In genomic region chr10:127338930-127339682, GRCm38 (mm10) we compare ENCODE assay signal across 7 mouse cellular contexts. TPM values are rescaled to one million over a fixed set of nuclear protein-coding genes. Genes with fewer than 3 reads are reported as not detected.
DNase-seq lines count a peak whose midpoint lies in the region; ATAC-seq and TF ChIP-seq lines count a peak whose summit lies in the region.

No protein-coding gene starts in this region.

- TF ChIP-seq POLR2A in cortical plate, adult 2 months (IDR thresholded peaks at IDR 0.05; ENCODE audit: extremely low read depth, insufficient read depth, low read length): no peak

- DNase-seq in adipocyte (ENCODE audit: low spot score): peak; percentile 92
- DNase-seq in gastrocnemius, adult 8-10 months (ENCODE audit: low spot score in 2 of 2): peak; percentile 75 to 81
- peak; percentile 98 for DNase-seq in hindlimb bud, embryonic 11.5 days (ENCODE audit: extremely low spot score, low read depth, low spot score)
- DNase-seq in left cerebral cortex, adult 9 months (ENCODE audit: low spot score in 2 of 2): peak; percentile 73 to 95
- DNase-seq in right cerebral cortex, postnatal 14 days: peak; percentile 84

- peak; percentile 87 for ATAC-seq in megakaryocyte progenitor cell, adult 5-6 weeks (replicated peaks; ENCODE audit: poor library complexity)

- H3K4me3 ChIP-seq in cortical plate, adult 2 months (ENCODE audit: insufficient read depth, low read length): peak overlapping the region; percentile 38

- peaks cover 1% of the 10 kb centered on the region; the same call in 1 of the 2 replicates for H3K4me1 ChIP-seq in cortical plate, adult 2 months (ENCODE audit: control insufficient read depth, insufficient read depth, low read length)

- TF ChIP-seq CTCF in cortical plate, adult 2 months (IDR thresholded peaks at IDR 0.05; ENCODE audit: extremely low read depth, insufficient read depth, low read length): peak; percentile 91

- H3K27ac ChIP-seq in cortical plate, adult 2 months (ENCODE audit: insufficient read depth, low read length): no peak overlapping the region

RNA-seq across cellular contexts. Expression of gene Gli1, which starts 2.7 kb away (rescaled TPM):
- 2.3 and 2.6 TPM in 2 replicates for polyA plus RNA-seq in cortical plate, adult 2 months (2012; rRNA removed)
- under 1 TPM; 0.48 to 0.99 (median 0.78) TPM for total RNA-seq in gastrocnemius, adult 8-10 months (2022)
- not detected in 2 replicates for total RNA-seq in megakaryocyte progenitor cell, adult 5-6 weeks (2015)
- not detected in 2 replicates for total RNA-seq in megakaryocyte progenitor cell, adult 5-6 weeks (2017)

RNA-seq across cellular contexts. Expression of gene Inhbe, which starts 15.1 kb away (rescaled TPM):
- polyA plus RNA-seq in cortical plate, adult 2 months (2012; rRNA removed): 0.10 and 0.19 TPM in 2 replicates
- not detected for total RNA-seq in gastrocnemius, adult 8-10 months (2022)
- 0.02 TPM in 1 of 2 replicates, not detected in the other for total RNA-seq in megakaryocyte progenitor cell, adult 5-6 weeks (2015)
- total RNA-seq in megakaryocyte progenitor cell, adult 5-6 weeks (2017): not detected in 2 replicates

RNA-seq across cellular contexts. Expression of gene Arhgap9, which starts 17.3 kb away (rescaled TPM):
- 1.2 and 1.4 TPM in 2 replicates for polyA plus RNA-seq in cortical plate, adult 2 months (2012; rRNA removed)
- total RNA-seq in gastrocnemius, adult 8-10 months (2022): 1 to 10 TPM in 1 of 4 experiments, under 1 TPM in 3; 0.39 to 1.2 (median 0.57) TPM
- total RNA-seq in megakaryocyte progenitor cell, adult 5-6 weeks (2015): 37.1 and 38.0 TPM in 2 replicates
- 37.3 and 39.5 TPM in 2 replicates for total RNA-seq in megakaryocyte progenitor cell, adult 5-6 weeks (2017)

RNA-seq across cellular contexts. Expression of gene Mars, which starts 27.5 kb away (rescaled TPM):
- 71.6 and 75.6 TPM in 2 replicates for polyA plus RNA-seq in cortical plate, adult 2 months (2012; rRNA removed)
- 10 to 100 TPM; 59.2 to 76.6 (median 66.0) TPM for total RNA-seq in gastrocnemius, adult 8-10 months (2022)
- 88.3 and 93.1 TPM in 2 replicates for total RNA-seq in megakaryocyte progenitor cell, adult 5-6 weeks (2015)
- 196 and 210 TPM in 2 replicates for total RNA-seq in megakaryocyte progenitor cell, adult 5-6 weeks (2017)

RNA-seq across cellular contexts. Expression of gene Inhbc, which starts 31.1 kb away (rescaled TPM):
- polyA plus RNA-seq in cortical plate, adult 2 months (2012; rRNA removed): not detected in 2 replicates
- total RNA-seq in gastrocnemius, adult 8-10 months (2022): not detected
- total RNA-seq in megakaryocyte progenitor cell, adult 5-6 weeks (2015): not detected in 2 replicates
- total RNA-seq in megakaryocyte progenitor cell, adult 5-6 weeks (2017): not detected in 2 replicates

Comparison
In these comparisons a context has a peak if more than half of its experiments do, and no peak if none do; other contexts are left out.
1. RNA of gene Arhgap9, which starts 17.3 kb away (total RNA-seq): 37.1 to 39.5 TPM in megakaryocyte progenitor cell, adult 5-6 weeks; 0.39 to 1.2 TPM in gastrocnemius, adult 8-10 months; every median in the first group is over 10 times any median in the second.
2. Peak in every context shown above with its lines, with median percentiles within 50 percentile points of each other: DNase-seq.